Mouse (Mus musculus) telencephalon, adult 2 months (tissue): ENCODE results near the gene Cdc42ep4.

Experiments
- DNase-seq: peaks from one replicate; pipeline ENCODE4 v3.0.0-alpha.2; 2011; ENCODE audit warnings: low read depth, low spot score

Cdc42ep4 gene

DNA sequence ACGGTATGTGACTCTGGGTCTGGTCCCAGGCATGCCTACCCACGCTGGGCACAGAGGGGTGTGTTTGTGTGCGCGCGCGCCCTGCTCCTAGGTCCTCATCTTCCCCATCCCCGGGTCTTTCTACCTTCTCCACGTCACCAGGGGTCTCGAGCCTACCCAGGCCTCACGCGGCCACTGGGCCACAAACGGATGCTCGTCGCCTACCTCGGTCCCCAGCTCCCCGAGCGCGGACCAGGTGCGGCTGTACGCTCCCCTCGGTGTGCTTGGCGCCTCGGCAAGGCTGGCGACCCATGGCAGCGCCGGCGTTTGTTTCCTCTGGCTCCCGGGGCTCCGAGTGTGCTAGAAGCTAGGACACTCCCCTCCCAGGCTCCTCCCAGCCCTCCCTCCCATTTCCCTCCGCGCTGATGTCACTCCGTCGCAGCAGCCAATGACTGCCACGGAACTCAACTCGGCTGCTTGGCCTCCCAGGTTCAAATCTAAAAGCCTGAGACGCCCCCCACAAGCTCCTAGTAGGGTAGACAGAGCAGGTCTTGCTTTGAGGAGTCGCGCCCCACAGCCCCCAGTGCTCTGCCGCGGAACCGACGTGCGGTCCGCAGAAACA, at the start of gene Cdc42ep4:
TSS of gene Cdc42ep4 (minus strand) at position 398 of the 601 bp plus-strand sequence.
- peak; percentile 73 for DNase-seq

DNA sequence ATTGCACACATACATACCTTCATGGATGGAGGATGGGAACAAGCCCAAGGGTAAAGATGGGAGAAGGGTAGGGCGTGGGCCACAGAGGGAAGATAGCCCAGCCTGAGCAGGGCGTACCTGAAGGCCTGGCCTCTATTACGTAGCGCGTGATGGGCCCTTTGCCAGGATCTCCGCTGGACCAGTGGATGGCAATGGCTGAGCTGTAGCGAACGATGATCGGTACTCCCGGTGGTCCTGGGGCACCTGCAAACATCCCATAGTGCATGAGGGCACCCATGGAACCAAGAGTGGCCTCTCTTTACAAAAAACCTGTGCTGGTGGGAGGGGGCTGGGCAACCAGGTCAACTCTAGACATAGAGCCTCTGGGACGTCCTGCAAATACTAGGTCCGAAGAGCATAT, 48.3 kb upstream of the Cdc42ep4 start:
- DNase-seq, result no peak

DNA sequence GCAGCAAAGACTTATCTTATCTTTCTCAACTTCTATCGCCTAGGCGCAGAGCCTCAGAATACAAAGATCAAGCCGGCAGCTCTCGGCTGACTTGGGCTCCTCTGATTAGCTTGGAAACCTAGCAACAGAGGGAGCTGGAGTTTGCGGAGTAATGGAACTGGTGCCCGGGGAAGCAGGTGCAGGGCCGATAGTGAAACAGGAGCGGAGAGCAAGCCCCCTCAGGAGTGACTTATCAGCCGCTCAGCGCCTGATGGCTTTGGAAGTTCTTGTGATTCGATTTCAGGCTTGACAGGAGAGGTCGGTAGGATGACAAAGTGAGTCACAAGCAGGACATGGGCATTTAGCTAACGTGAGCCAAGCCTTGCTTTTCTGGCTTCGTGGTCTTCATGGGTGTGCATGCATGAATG, 47.4 kb upstream of the Cdc42ep4 start:
- no peak for DNase-seq

DNA sequence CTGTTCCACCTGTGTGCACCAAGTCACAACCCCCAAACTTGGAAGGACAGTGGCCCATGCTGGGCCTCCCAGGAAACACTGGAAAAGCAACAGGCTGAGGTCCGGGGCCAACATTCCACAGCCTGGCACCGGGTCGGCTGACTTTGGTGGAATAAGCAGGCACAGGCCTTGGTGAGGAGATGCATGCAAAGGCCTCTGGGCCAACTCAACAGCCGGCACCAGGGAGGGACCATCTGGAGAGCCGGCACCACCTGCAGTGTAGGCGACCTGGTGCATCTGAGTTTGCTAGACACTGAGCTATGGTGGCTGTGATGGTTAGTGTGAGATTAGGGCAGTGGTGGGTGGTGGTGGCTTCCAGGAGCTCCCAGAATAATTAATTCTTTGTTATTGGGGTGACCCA, 46.3 kb upstream of the Cdc42ep4 start:
- DNase-seq, result peak; percentile 66

DNA sequence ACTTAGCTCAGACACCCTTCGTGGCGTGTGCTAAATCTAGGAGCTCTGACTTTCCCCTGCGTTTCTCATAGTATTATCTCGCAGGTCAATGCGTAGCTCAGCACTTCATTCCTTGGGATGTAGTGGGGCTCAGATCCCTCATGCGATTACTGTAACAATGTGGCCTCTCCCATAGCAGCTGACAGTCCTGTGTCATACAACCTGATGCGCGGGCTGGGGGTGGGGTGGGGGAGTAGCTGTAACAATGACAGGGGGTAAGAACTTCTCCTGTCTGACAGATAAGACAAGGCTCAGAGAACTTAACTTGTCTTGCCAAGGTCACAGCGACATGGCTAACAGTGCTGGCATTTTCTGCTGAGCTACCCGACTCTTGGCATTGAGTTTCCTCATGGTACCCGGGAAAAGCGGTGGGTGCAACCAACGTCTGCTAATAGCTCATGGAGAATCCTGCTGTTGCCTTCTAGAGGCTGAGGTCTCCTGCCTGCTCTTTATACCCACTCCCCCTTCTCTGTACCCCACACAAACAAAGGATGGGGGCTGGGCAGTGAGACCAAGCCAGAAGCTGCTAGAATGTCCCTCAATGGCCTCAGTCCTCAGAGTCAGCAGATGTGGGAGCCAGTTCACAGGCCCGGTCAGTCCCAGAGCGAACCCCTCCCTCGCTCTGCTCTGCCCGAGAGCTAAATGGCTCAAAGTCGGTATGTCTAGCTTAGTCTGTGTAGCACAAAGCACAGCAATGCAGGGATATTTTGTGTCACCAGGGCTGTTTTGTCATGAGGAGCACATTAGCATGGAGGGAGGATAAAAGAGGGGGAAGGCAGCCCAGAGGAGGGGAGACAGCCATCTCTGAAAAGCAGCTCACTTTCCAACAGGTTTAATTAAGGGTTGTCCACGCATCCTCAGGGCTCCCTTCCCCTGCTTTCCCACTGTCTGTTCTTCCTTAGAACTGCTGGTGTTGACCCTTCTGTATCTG, 45.6 kb upstream of the Cdc42ep4 start:
- no peak for DNase-seq

DNA sequence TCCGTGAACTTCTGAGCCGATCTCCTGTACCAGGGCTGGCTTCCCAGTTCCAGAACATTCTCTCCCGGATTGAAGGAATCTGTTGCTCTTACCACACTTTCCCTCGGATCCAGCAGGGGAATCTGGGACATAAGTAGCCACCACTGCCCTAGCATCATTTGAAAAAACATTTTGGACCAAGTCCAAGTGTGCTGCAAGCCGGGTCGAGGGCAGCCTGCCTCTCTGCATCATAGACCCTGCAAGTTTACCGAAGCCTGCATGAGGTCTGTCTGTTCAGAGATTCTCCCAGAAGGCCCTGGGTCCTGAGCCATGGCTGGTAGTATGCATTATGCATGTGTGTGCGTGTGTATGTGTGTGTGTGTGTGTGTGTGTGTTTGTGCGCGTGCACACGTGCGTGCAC, 44.2 kb upstream of the Cdc42ep4 start:
- DNase-seq, result no peak

DNA sequence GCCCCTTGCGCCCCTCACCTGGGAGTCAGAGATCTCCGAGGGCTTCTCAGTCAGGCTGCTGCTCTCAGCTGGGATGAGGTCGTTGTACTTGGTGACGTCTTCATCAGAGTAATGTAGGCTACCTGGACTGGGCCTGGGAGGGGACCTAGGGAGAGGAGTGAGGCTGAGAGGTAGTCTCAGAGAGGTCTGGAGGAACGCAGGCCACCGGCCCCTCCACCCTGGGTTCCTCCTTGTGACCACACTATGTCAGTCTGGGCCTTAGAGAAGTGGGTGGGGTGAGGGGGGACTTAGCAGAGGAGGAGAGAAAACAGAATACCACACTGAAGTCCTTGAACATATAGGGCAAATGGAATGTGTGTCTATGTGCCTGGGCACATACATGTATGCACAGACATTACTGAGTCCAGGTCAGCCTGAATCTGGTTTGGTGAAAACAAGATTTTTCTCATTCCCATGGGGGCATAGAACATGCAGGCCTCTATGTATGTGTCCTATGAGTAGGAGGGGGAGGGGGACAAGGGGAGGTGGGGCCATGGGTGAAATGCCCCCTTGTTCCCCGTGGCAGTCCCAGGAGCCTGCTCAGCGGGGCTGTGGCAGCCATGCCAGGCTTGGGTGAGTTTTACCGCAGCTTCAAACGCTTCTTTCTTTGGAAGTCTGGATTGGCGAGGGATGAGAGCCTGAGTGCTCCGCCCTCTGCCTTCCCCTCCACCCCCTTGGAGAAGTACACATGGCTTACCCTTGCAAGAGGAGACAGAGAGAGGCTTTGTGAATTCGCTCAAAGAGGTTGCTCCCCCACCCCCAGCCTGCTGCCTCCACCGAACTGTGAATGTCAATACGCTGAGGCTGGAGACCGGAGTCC, 39.9 kb upstream of the Cdc42ep4 start:
- no peak for DNase-seq

DNA sequence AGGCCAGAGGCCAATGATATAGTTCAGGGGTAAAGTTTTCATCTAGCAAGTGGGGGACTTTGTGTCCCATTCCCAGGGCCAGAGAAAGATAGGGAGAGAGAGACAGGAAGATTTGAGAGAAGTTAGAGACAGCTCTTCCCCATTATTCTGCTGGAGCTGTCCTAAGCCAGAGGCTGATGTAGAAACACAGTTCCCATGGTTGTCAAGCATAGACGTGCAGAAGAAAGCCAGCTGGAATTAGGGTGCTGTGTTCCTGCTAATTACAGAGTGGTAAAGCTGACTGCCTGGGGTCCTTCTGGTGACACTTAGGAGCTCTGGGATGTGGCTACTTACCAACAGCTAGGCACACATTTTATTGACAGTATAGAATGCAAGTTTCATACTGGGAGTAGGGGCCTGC, 37.4 kb upstream of the Cdc42ep4 start:
- DNase-seq, result no peak

DNA sequence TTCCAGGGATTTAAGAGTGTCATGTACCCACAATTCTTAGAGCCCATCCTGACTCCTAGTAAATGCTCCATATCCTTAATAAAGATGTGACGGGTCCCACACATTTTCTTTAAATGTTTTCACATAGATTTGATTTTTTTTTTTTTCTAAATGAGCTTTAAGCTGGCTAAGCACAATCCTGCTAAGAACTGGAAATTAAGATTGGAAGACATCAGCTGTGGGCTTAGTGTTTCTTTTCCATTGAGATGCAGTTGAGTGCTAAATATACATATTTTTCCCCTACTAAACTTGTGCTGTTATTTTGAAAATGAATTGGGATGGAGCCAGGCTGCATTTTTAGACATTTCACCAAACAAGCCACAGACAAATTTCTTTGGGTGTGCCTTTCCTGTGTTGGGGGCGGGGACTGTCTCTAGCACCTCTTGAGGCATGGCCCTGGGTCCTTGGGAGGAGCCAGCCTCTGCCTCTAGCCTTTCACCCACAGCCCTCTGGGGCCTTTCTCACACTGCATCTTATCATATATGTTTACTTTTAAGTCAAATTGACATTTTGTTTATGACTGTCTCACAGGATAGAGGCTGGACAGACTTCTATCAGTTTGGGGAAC, 36.6 kb upstream of the Cdc42ep4 start:
- no peak for DNase-seq

DNA sequence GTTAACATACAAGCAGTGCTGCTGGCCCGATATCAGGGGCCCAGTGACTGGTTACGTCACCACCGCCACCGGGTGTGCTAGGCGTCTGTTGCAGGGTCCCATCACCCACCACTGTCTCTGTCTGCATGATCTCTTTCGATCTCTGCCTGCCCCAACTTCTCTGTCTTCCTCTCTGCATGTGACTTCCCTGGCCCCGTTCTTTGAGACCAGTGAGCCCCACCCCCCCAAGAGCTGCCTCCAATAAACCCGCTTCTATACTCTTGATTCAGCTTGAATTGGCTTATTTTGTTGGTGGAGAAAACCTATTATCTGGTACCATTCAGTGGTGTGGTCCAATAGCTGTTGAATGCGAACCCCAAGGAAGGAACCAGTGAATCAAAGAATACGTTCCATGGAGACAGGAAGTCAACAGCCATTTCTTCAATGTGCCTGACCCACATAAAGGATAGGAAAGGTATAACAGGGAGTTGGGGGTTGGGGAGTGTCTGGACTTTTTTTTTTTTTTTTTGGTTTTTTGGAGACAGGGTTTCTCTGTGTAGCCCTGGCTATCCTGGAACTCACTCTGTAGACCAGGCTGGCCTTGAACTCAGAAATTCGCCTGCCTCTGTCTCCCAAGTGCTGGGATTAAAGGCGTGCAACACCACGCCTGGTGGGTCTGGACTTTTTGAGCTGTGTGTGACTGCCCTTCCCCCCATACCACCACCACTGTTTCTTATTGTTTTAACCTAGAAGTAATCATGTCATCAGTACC, 35.9 kb upstream of the Cdc42ep4 start:
- no peak for DNase-seq

DNA sequence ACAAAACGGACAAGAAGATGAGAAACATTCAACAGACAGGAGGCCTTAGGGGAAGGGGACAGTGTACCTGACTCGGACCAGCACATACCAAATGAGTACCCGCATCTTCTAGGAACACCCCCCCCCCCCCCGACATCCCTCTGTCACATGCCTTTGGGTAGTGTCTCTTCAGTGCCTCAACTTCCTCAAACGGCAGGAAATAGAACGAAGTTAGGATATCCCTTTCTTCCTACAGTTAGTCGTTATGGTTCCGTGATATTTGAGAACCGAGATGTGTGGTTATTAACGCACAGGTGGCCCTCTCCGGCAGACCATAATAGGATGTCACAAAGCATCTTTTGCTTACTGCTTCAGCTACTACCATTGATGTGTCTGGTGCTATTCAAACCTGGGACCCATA, 35.3 kb upstream of the Cdc42ep4 start:
- DNase-seq, result no peak

DNA sequence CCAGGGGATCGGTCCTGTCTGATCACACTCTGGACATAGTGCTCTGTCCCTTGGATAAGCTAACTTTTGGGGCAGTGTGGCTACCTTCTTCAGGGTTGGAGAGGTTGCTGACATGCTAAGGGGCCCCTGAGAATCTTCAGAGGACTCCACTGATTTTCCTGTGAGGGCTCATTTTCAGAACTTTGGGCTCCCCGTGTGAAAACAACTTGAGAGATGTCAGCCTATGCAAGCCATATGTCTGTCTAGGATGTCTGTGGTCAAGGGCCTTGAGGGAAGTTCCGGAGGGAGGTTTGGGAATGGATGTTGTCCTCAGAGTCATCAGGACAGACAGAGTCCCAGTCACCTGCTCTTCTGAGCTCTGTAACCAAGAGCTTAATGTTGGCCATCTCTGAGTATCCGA, 34.7 kb upstream of the Cdc42ep4 start:
- DNase-seq, result no peak

DNA sequence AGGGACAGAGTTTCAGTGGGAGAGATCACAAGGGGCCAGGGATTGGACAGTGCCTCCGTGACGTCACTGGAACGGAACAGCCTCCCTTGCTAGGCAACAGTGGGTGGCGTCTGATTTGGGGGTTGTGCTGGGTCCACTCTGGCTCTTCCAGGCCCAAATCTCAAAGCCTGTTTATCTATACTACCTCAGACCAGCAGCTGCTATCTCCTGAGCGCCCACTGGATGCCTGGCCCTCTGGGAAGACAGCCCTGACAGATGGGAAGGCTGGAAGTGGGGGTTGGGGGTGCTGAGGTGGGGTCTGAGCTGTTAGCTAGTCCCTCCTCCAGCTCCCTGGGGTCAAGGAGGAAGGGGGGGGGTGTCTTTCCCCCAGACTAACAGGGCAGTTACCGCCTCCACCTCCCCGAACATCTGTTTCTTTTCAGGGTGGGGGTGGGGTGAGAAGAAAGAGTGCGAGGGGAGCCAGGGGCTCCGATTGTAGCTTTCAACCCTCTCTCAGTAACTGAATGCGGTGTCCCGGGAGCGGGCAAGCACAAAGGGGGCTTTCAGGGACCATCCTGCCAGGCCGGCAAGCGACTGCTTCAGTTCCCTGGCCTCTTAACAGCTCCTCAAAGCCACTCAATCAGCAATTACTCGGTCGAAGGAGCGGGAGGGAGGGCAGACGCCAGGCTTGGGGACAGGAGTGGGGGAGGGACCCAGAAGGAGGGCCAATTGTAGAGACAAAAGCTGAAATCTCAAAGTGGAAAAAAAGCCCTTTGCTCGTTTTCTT, 33.9 kb upstream of the Cdc42ep4 start:
- peak; percentile 52 for DNase-seq

DNA sequence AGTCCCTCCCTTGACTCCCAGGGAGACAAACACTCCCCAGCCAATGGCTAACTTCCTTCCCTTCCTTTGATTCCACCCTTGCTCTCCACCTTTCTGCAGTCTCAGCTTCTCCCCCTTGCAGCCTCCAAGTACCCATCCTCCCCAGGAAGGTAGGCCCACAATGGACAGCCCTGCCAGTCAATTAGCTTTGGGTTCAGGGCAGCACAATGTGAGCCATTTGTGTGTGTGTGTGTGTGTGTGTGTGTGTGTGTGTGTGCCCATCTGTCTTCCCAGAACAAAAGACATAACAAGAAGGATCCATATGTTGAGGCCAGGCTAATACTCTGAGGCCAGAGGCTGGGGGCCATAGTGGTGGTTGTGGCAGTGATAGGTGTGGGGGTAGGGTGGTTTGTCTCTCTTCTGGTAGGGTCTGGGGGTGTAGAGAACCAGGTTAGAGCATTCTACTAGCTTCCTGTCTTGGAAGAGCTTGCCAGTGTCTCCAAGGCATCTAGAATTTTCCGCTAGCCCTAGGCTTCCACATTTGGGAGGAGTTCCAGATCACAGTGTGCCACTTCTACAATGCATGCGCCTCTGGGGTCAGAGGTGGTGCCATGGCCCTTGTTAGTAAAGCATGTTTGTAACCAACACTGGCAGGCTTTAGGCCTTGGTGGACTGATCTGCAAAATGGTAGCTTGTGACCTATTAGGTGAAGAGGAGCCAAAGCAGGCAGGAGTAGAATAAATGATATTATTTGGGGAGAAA, 33.1 kb upstream of the Cdc42ep4 start:
- no peak for DNase-seq

DNA sequence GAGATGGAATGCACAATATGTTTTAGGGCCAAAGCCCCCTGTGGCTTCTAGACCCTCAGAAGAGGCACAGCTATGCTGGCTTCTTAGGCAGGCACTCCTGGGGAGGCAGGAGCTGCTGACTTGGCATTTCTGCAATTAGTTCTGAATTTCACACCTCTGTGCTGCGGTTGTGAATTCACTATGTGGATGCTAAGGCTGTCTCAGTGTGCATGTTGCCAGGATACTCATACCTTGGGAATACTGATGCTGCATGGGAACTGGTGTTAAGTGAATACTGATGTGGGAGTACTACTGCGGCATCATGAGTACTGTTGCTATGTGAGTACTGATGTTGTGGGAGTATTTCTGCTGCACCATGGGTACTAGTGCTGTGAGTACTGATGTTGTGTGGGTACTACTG, 30.8 kb upstream of the Cdc42ep4 start:
- no peak for DNase-seq

DNA sequence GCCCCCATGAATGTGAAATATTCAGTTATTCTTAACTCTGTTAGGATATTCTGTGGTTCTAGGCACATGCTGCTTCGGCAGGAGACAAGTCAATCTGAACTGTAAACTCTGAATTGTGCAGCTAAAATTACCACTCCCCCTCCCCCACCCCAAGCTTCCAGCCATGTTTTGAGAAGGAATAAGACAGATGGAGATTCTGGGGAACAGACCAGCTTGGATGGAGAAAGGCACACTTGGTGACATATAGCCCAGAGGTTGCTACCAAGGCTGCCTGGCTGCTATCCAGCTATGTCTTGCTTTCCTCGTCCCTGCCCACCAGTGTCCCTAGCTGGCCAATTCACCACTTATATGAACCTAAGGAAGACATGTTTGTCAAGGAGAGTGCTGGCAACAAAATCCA, 30.3 kb upstream of the Cdc42ep4 start:
- DNase-seq, result no peak

DNA sequence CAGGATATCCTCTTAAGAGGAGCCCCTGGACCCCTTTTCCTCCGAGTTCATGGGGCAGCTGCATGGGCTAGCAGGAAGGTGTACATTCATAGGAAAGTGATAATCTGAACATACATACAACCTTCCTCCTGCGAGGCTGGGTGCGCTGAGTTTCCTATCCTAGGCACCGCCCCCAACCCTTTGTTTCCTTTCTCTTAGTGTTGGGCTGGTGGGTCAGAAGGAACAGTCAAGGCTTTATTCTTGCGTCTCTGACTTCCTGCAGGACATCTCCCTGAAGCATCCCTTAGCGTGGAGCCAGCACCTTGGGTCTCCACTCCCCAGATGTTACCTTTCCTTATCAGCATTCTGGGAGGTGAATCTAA, 28.0 kb upstream of the Cdc42ep4 start:
- no peak for DNase-seq

DNA sequence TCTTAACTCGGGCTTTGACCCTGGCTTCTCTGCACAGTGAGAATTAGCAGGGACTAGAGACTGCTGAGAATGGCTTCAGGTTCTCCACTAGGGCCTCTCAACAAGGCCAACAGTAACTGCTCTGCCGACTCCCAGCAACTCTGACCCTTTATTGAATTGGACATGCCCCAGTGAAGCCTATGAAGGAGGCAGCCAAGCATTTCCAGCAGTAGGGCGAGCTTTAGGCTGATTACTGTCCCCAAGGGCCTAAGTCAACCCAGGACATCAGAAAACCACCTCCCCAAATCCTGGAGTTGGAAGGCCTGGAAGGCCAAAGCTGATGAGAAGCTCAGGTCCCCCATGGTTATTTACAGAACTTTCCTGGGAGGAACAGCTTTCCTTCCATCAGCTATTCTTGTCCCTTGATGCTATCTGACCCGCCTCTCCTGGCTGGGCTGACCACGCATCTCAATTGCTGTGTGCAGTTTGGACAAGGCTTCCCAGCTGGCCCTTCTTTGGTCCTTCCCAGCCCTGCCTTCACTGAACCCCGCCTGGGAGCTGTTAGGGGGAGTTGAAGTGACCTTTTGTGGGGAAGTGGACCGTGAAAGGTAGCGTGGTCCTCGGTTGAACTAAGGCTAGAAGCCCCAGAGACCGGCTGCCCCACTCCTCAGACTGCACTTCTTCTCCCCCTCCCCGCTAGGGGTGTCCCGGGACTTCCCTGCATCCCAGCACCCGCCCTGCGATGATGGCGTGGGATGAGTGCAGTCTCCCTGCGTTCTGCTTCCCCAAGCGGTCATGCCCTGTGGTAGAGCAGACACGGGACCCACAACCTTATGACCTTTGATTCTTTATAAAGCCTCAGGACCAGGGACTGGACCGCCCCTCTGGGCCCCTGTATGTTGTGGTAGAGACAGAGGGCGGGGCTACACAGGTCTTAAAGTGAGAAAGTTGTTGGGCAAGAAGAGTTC, 27.3 kb upstream of the Cdc42ep4 start:
- no peak for DNase-seq
